Mouse (Mus musculus): ENCODE results near the gene Slc39a1. TPM values are rescaled to one million over a fixed set of nuclear protein-coding genes. Genes with fewer than 3 reads are reported as not detected.

The Slc39a1 gene
- 132 and 136 TPM in 2 replicates for total RNA-seq (2021)
- long read RNA-seq, transcript Slc39a1-201 (4 exons, 2,364 nt) = major isoform, 28 of 39 reads
- long read RNA-seq, partial matches to known transcripts = 11 of 39 reads
- long read RNA-seq, other reads (novel, unspliced or antisense) = 0 of 39 reads

GRCm38 (mm10) chr3:90247960-90248745 lies at the start of gene Slc39a1:
TSS of gene Slc39a1 (plus strand) at chr3:90248172.
- peak; percentile 90 for DNase-seq

- no peak for DNase-seq
Measured at GRCm38 (mm10) chr3:90202884-90203283, 45.1 kb upstream of the Slc39a1 start.

GRCm38 (mm10) chr3:90203619-90204018 lies 44.4 kb upstream of the Slc39a1 start:
- no peak for DNase-seq

GRCm38 (mm10) chr3:90204582-90204981 lies 43.4 kb upstream of the Slc39a1 start:
- no peak for DNase-seq

GRCm38 (mm10) chr3:90208662-90209061 lies 39.3 kb upstream of the Slc39a1 start:
- no peak for DNase-seq

GRCm38 (mm10) chr3:90209908-90210566 lies 37.9 kb upstream of the Slc39a1 start:
- DNase-seq = no peak

GRCm38 (mm10) chr3:90211475-90212398 lies 36.2 kb upstream of the Slc39a1 start:
- DNase-seq = no peak

- no peak for DNase-seq
Measured at GRCm38 (mm10) chr3:90212723-90213122, 35.2 kb upstream of the Slc39a1 start.

GRCm38 (mm10) chr3:90213377-90213866 lies 34.5 kb upstream of the Slc39a1 start, which contains the start of the genes Rps27 and Rab13:
TSS of gene Rps27 (minus strand) at chr3:90213651.
TSS of gene Rab13 (plus strand) at chr3:90213695.
- peak; percentile 77 for DNase-seq

GRCm38 (mm10) chr3:90213956-90214684 lies 33.9 kb upstream of the Slc39a1 start:
- DNase-seq = peak; percentile 35

GRCm38 (mm10) chr3:90215825-90216380 lies 32.1 kb upstream of the Slc39a1 start:
- DNase-seq = no peak

GRCm38 (mm10) chr3:90220088-90220487 lies 27.9 kb upstream of the Slc39a1 start:
- DNase-seq = peak; percentile 41

GRCm38 (mm10) chr3:90220531-90220951 lies 27.4 kb upstream of the Slc39a1 start:
- DNase-seq = peak; percentile 86

GRCm38 (mm10) chr3:90221123-90221522 lies 26.8 kb upstream of the Slc39a1 start:
- DNase-seq = no peak

- DNase-seq = no peak
Measured at GRCm38 (mm10) chr3:90222455-90222854, 25.5 kb upstream of the Slc39a1 start.

GRCm38 (mm10) chr3:90222941-90223340 lies 25.0 kb upstream of the Slc39a1 start:
- DNase-seq = no peak

GRCm38 (mm10) chr3:90224331-90224730 lies 23.6 kb upstream of the Slc39a1 start:
- DNase-seq = no peak

GRCm38 (mm10) chr3:90231075-90231474 lies 16.9 kb upstream of the Slc39a1 start:
- DNase-seq = no peak

- DNase-seq = peak; percentile 93
Measured at GRCm38 (mm10) chr3:90231507-90232333, 16.3 kb upstream of the Slc39a1 start, which contains the start of gene Jtb. TSS of gene Jtb (plus strand) at chr3:90231597.

- no peak for DNase-seq
Measured at GRCm38 (mm10) chr3:90241251-90241650, 6.7 kb upstream of the Slc39a1 start.

All from adrenal gland, postnatal 25 days (tissue).